Mouse (Mus musculus) layer of hippocampus, adult 8-10 months (tissue): Measurements from ENCODE around the gene Noto. TPM values are rescaled to one million over a fixed set of nuclear protein-coding genes. Genes with fewer than 3 reads are reported as not detected.
A peak's percentile ranks its signal among the peaks of the same experiment; 100 is the strongest.

ENCODE experiments used
- DNase-seq, 2 experiments: peaks; one replicate each; pipeline ENCODE4 v3.0.0; 2022; ENCODE audit warnings: low spot score in 2 of 2
- total RNA-seq, 4 experiments: library from RNA; stranded (reverse); gene quantifications; 2 replicates each; pipeline ENCODE4 v1.2.4; 2022

Noto gene
- total RNA-seq: not detected

DNA sequence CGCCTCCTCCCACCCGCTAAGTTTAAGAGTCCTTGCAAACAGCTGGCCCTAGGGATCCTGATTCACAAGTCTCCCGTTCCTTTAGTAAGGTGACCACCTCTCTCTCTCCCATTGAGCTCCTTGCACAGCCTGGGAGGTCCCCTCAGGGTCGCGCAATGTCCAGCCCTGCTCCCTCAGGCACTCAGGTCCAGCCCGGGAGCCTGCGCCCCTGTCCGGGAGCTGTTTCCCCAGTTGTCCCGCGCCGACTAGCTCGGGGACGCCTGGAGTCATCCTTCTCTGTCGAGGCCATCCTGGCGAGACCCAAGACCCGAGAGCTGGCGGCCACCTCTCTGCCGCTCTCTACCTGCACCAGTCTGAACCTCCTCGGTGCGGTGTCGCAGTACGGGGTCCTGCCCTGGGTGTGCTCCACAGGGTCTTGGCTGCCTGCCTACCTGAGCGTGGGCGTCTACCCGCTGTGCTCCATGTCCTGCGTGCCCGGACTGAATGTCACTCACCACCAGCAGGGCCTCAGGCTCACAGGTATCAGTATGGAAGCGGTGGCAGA lies at the start of gene Noto:
TSS of gene Noto (plus strand) at position 51 of the 544 bp plus-strand sequence.
- no peak for DNase-seq

DNA sequence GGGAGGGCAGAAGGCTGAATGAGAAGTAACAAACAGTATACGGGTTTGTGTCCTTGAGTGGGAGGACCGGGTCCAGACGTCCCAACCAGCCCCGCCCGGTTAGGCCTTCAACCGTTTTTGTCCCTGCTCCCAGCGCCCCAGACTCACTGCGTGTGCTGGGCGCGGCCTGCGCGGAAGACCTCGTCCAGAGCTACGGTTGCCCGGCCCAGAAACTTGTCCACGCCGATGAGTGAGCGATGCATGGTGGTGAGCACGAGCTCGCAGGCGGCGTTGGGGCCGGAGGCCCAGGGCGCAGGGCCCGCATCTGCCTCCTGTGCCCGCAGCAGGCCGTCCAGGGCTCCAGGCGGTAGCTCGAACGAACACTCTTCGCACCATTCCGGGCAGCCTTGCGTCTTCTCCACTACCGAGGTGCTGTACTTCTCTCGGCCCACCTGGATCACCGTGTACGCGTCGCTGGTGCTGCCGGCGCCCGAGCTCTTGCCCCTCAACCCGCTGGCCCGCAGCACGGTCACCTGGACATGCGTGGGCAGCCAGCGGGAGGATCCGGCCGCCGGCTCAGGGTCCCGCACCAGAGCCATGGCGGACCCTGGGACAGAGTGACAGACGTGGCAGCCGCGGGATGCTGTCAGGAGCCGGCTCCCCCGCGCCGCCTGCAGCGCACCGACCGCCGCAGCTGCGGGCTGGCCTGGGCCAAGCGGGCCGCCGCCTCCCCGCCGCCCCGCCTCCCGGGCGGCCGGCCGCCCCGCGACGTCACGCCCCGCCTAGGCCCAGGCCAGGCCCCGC lies 49.5 kb upstream of the Noto start, which contains the start of gene Rab11fip5:
TSS of gene Rab11fip5 (minus strand) at position 684 of the 783 bp plus-strand sequence.
- DNase-seq: no peak

DNA sequence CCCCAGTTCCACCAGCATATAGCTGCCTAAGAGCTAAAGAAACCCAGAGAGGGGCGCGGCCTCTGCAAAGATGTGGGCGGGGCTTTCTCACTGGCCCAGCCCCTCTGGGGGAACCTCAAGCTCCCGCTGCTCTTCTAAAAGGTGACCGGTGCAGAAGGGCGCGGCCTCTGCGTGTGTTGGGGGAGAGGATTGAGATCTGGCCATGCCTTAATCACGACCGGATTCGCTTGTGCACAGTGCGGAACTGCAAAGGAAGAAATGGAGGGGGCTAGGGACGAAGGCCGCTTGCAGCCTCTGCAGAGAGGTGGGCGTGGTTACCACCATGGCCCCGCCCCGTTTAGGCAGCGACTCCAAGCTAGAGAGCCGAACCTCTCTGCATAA lies 49.0 kb upstream of the Noto start:
- DNase-seq: peak; percentile 89 to 94

DNA sequence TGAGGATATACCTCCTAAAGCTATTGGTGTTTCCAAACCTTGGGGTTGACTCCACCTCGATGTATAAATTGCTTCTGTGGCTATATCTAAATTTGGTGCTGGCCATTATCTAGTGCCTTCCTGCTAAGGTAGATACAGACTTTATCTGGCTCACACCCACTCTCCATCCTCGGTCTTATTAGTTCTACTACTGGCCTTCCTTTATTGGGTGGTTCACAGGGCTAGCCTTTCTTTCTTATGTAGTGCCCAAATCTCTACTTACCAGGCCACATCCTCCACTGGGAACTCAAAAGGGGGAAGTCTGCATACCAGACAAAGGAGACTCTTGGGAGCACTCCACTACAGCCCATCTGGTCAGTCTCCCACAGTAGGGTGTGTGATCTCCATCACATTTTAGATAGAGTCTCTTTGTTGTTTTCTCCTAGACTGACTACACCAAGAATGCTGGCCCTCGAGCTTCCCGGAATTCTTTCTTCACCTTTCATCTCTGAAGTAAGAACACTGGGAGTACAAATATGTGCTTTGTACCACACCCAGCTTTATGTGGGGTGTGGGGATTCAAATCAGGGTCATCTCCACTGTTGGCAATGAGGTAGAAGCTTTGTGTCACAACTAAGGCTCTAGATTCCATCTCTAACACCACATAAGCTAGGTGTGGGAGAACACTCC lies 46.5 kb upstream of the Noto start:
- DNase-seq: no peak

DNA sequence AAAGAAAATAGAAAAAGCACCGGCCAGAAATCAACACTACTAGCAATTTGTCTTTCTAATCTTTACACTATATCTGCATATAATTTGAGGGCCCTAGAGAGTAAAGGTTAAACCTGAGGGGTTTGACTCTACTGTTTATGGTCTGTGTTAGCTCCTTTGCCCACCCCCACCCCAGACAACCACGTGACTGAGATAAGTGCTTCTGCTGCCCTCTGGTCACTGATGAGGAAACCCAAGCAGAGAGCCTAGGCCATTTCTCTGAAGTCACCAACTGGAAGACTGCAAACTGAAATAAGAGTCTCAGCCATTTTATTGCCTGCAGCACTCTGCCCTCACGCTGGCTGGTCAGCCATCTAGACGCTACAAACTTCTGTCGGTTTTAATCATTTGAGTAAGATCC lies 45.8 kb upstream of the Noto start:
- DNase-seq: no peak

DNA sequence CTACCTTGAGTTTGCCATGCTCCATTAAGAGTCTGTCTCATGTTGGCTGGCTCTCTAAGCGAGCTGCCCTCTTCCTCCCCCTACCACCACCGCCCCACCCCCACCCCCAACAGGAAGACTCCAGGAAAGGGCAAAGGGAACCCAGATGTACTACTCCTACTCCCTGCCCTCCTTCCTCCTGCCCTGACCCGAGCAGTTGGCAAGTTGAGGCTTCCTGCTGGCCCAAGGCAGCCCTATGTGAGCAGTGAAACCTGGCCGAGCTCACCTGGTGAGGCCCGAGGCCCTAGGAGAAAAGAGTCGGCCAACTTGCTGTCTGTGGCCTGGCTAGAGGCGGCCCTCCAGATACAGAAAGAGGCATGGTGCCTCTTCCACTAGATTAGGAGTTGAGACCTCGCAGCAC lies 45.1 kb upstream of the Noto start:
- DNase-seq: no peak

DNA sequence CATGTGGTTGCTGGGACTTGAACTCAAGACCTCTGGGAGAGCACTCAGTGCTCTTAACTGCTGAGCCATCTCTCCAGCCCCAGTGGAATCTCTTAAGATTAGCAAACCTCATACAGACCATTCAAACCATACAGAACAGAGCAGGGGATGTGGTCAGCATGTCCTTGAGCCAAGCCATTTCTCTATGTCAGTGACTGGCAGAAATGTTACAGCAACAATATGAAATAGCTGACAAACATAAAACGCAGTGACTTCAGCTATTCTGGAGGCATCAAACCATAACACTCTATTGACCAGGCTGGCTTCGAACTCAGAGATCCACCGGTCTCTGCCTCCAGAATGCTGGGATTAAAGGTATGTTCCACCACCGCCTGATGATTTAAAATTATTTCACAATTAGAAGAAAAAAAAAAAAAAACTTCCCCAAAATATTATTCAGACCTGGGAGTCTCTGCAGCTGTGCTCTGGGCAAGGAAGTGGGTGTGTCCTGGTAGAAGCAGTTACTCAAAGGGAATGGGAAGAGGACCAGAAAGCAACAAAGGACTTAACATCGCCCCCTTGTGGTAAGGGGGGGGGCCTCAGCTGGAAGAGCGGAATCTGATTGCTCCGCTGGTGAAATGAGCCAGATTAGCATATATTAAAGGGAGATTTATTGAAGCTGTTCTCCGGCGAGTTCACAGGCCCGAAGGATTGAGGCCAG lies 43.3 kb upstream of the Noto start:
- peak; percentile 67 to 76 for DNase-seq

DNA sequence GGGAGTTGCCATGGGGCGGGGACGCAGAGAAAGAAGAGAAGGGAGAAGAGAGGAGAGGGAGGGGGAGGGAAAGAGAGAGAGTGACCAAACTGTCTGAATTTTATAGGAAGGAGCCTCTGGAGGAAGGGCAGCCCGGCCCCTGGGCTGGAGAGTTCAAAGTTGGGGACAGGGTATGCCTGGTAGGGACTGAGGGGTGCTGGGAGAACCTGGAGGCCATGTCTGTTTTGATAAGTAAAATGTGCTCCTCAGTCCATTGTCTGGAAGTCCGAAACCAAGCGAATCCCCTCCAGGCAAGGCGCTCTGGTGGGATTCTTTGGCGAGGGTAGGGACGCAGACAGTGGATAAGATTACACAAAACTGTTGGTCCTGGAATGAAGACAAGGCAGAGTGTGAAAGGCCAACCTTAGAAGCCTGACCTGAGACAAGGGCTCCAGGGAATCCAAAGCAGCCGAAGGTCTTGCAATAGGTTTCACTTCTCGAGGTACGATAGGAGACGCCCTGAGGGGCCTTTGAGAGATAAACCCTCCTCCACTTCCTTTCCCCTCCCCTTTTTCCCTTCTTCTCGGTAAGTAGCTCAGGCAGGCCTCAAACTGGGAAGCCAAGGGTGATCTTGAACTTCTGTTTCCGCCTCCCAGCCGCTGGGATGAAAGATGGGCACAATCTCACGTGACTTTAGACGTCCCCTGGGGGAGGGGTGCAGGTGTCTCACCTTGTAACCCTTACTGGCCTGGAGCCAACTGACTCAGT lies 42.6 kb upstream of the Noto start:
- no peak for DNase-seq

DNA sequence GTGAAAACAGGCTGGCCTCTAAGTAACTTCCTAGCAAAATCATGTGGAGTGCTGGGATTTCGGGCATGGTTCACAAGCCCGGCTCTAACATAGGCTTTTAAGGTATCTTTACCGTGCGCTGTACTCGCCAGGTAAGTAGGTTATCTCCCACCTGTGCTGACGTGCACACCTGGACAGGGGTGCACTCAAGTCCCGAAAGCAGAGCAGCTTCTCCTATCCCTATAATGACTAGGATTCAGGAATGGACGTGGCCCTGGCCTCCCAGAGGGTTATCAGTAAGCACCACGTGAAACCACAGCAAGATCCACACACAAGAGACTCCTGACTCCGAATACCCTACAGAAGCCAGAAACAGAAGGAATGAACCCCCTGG lies 42.1 kb upstream of the Noto start:
- no peak for DNase-seq

DNA sequence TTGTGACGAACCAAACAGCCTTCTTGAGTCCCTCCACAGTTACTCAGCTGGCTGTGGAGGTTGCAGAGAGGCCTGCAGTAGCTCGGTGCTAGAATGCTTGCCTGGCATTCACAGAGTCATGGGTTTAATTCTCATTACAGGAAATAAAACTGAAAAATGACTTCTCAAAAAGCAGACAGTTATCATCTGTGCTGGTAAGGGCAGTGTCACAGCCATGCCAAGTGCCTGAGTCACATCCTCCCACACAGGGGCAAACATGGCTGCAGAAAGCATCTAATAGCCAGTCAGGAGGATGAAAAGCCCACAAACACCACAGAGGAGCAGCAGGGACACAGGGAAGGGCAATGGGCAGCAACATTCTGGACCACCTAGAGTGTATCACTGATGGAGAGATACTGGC lies 40.9 kb upstream of the Noto start:
- no peak for DNase-seq

DNA sequence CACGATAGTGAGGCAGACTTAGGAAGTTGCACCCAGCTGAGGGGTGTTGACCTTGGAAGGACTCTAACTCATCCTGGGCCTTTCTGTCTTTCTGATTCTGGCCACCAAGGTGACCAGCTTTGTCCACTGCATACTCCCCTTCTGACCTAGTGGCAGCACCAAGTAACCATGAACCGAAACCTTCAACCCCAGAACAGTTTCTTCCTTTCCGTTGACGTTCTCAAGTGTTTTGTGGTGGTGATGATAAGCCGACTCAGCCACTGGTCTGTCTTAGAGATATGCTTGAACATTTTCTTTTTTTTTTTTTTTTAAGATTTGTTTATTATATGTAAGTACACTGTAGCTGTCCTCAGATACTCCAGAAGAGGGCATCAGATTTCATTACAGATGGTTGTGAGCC lies 35.1 kb upstream of the Noto start:
- no peak for DNase-seq

DNA sequence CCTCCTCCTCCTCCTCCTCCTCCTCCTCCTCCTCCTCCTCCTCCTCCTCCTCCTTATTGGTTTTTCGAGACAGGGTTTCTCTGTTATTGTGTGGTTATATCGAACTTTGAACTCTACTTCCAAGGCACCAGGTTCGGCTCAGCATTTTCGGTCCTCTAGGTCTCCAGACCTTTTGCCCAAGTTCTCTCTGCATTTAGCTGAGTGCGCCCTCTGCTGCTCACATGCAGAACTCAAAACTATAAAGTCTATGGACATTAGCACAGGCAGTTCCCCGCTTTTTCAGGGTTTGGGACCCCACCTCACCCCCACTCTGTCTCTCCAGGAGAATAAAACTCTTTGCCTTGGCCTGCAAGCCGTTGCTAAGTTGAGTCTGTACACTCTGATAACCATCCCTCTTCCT lies 31.9 kb upstream of the Noto start:
- peak in 1 of 2 experiments; percentile 65 for DNase-seq

DNA sequence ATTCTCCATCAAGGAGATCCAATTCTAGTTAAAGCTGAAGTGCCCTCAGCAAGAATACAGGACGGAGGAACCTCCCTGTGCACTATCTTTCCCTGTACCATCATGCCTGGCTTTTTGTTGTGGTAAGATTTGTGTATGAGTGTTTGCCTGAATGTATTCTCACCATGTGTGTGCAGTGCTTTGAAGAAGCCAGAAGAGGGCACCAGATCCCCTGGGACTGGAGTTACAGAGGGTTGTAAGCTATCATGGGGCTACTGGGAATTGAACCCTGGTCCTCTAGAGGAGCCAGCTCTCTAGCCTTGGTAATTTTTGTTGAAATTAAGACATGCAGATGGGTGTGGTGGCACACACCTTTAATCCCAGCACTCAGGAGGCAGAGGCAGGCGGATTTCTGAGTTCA lies 28.3 kb upstream of the Noto start:
- no peak for DNase-seq

DNA sequence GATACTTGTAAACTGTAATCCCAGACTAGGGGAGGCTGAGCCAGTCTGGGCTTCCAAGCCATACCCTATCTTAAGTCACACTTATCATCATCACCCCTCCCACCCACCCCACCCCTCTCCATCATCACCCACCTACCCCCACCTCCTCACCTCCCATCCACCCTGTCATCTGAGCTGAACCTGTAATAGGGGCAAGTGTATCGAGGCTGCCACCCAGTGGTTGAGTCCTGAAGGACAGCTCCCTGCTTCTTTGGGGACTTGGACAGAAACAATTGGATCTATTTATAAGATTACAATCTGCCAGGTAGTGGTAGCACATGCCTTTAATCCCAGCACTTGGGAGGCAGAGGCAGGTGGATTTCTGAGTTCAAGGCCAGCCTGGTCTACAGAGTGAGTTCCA lies 26.5 kb upstream of the Noto start:
- peak in 1 of 2 experiments; percentile 50 for DNase-seq

DNA sequence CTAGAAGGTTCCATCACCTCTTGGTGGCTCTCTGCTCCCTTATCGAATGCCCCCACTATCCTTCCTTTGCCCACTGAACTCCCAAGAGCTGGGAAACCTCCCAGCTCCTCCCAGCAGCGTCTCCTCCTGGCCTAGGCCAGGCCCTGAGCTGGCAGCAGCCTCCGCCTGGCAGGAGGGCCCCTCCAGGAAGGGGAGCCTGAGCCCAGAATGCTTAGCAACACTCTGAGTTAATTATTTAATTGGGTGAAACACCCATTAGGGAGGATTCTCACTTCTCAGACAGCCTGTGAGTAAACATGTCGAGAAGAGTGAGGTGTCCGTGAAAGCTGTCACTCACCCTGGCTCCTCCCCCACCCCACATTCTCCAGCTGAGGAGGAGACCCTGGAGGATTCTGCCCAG lies 24.0 kb upstream of the Noto start:
- DNase-seq: no peak

DNA sequence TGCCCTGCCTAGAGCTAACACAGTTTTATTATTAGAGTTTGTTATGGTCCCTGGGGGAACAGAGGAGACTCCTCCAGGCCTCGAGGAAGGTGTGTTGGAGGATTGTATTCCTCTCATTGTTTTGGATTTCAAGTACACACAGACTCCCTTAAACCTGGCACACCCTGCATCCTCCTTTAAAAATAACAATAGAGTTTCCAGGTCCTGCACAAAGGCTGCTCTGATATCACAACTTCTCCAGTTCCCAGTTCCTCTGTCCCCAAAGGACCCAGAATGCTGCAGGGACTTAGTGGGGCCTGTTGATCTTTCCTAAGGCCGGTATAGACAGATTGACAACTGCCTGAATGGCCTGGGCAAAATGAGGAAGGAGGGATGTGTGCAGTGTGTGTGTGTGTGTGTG lies 21.1 kb upstream of the Noto start:
- DNase-seq: no peak

DNA sequence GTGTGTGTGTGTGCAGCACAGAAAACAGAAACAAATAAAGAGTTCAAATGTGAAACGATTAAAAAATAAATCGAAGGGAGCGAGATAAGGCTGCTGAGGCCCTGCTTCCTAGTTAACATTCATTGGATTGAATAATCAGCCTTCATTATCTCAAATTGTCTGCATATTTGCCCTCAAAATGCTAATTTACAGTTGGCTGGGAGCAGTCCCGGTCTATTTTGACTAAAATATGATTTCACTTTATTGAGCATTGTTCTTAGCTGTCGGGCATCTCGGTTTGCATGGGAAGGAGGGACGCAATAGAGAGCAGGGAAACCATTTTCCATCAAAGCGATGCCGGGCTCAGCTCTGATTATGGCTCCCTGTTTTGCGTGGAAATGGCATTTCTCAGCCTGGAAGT lies 20.6 kb upstream of the Noto start:
- DNase-seq: no peak

DNA sequence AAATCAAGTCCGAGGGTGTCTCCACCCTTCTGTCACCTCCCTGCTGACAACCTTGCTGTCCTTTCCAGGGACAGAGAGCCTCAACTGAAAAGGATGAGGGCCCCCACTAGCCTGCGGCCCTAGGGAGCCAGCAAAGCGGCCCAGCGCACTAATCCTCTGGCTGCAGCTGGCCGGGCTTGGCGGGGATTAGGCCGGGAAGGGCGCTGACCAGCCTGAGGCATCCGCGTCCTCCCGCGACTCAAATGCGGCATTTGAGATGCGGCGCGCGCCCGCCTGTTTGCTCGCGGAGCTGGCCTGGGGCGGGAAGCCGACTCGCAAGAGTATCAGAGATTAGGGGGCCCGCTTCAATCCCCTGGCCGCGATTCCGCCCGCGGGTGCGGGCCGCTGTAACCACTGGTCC lies 14.7 kb upstream of the Noto start:
- DNase-seq: no peak

DNA sequence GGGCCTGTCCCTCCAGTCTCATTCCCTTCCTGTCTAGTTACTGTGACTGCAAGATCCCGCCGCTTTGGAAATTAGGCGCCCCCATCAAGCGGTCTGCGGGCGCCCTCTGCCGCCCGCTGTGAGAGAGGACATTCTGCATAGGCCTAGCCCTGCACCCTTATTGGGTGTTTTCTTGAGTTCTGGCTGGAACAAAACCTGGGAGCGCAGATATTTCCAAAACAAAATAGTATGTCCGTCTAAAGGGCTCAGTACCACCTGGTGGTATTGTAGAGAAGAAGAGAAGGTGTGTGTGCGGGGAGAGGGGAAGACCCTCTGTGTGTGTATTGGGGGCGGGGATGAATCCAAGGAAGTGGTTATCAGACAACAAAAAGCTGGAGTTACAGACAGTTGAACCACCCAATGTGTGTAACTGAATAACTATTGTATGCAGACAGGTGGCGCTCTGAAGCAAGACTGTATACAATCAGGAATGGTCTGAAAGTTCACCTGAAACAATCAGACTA lies 12.9 kb upstream of the Noto start:
- DNase-seq: no peak

DNA sequence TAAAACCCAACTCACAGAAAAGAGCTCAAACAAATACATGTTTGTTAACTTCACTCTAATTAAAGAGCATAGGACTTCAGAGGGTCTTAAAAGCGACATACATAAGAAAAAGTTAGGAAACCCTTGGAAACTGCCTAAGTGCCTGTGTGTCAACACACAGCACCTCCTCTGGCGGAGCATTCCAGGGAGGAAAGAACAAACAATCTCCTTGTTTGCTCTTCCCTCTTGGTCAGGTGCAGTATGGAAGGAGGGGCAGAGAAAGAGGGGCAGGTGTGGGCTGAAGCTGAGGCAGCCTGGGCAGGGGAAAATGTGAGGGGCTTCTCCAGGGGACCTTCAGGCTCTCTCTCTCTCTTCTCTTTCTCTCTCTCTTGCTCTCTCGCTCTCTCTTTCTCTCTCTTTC lies 7.9 kb upstream of the Noto start:
- no peak for DNase-seq

DNA sequence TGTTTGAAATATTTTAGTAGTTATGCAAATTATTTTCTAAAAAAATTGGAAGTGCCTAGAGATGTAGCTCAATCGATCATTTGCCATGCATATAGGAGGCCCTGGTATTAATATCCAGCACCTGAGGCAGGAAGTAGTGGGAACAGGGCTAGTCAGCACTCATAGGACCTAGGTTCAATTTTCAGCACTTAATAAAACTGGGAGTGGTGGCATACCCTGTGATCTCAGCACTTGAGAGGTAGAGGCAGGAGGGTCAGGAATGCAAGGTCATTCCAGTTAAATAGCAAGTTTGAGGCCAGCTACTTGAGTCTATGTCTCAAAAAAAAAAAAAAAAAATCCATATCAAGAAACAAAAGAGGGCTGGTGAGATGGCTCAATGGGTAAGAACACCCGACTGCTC lies 4.5 kb upstream of the Noto start:
- no peak for DNase-seq
